ENCODE assay signal across 10 mouse cellular contexts in the genomic region with DNA sequence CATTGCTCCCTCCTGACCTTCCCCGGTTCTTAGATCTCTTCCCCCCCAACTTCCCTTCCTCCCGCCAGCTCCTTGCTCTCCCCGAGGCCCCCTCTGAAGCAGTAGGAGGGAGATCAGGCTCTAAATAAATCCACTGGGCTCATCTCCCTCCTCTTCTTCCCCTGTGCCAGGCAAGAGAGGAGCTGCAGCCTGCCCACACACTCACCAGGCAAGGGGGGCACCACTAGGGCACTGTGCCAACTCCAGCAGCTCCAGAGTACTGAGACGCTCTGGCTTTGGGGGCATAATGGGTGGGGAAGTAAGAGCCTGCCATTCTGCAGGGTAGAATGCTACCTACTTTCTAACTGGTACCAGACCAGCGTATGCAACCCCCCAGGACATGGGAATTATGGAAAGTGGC. TPM values are rescaled to one million over a fixed set of nuclear protein-coding genes. Genes with fewer than 3 reads are reported as not detected.
DNase-seq lines count a peak whose midpoint lies in the region; ATAC-seq and TF ChIP-seq lines count a peak whose summit lies in the region.
"Had no signal": no experiment of that assay in that cellular context is flagged by ENCODE, and none has a peak within 500 bp of the region (broad histone marks: within the 10 kb centered on the region; RNA-seq: fewer than 3 reads in every experiment).

No protein-coding gene starts in this region.

- H3K4me1 ChIP-seq in stomach, embryonic 15.5 days: peaks cover 38% of the 10 kb centered on the region
- H3K4me1 ChIP-seq in liver, postnatal 0 days (ENCODE audit: insufficient read depth): peaks cover 18% of the 10 kb centered on the region

- TF ChIP-seq EP300 in liver, postnatal 0 days (IDR thresholded peaks at IDR 0.05; ENCODE audit: low read depth): no peak

- peak; percentile 35 for DNase-seq in adrenal gland, postnatal 14 days
- no peak for DNase-seq in adrenal gland, postnatal 25 days
- DNase-seq in retina, postnatal 1 day: peak; percentile 66
- DNase-seq in retina, embryonic 14.5 days (ENCODE audit: low spot score): no peak
- DNase-seq in left cerebral cortex, postnatal 36 days (ENCODE audit: low spot score in 2 of 2): peak; percentile 71 to 74
- DNase-seq in liver, postnatal 0 days: no peak
- no peak for DNase-seq in spleen, adult 12 weeks (ENCODE audit: low spot score)
- DNase-seq: lung, postnatal 14 days had no signal

- peak overlapping the region; percentile 94; the same call in 1 of the 2 replicates for H3K4me2 ChIP-seq in stomach, embryonic 15.5 days
- H3K4me2 ChIP-seq in liver, postnatal 0 days (ENCODE audit: low read depth, low read length): no peak overlapping the region

- no peak for ATAC-seq in stomach, embryonic 15.5 days (ENCODE audit: insufficient read depth, low FRiP score, low read depth)
- ATAC-seq in liver, postnatal 0 days: no peak

- no peak overlapping the region for H3K27ac ChIP-seq in stomach, embryonic 15.5 days
- no peak overlapping the region for H3K27ac ChIP-seq in liver, postnatal 0 days (ENCODE audit: low read depth)

- H3K27me3 ChIP-seq in stomach, embryonic 15.5 days (replicated peaks): peaks cover 11% of the 10 kb centered on the region
- H3K27me3 ChIP-seq in liver, postnatal 0 days (ENCODE audit: insufficient read depth, low read length): peaks cover 77% of the 10 kb centered on the region

- no peaks in the 10 kb centered on the region for H3K9me3 ChIP-seq in stomach, embryonic 15.5 days
- H3K9me3 ChIP-seq in liver, postnatal 0 days (ENCODE audit: low read length): no peaks in the 10 kb centered on the region

- H3K36me3 ChIP-seq in stomach, embryonic 15.5 days: 0 out of 2 replicates have a peak, but pooled peaks cover 8% of the 10 kb centered on the region
- H3K36me3 ChIP-seq in liver, postnatal 0 days (replicated peaks; ENCODE audit: insufficient read depth, low read length): no peaks in the 10 kb centered on the region

- no peak overlapping the region for H3K9ac ChIP-seq in stomach, embryonic 15.5 days
- no peak overlapping the region for H3K9ac ChIP-seq in liver, postnatal 0 days (replicated peaks)

- TF ChIP-seq CTCF in liver, postnatal 0 days (IDR thresholded peaks at IDR 0.05; ENCODE audit: low read depth): no peak

- WGBS in stomach, embryonic 15.5 days: 46% methylated on average over 5 of the region's 5 CpGs
- WGBS in liver, postnatal 0 days (ENCODE audit: insufficient replicate concordance): 54% methylated on average over 5 of the region's 5 CpGs

- no peak overlapping the region for H3K4me3 ChIP-seq in stomach, embryonic 15.5 days (replicated peaks)
- H3K4me3 ChIP-seq in liver, postnatal 0 days (ENCODE audit: low read depth, low read length): no peak overlapping the region

- intact Hi-C loops in left cerebral cortex, postnatal 36 days (cut with DNase I): no loop called here

RNA-seq across cellular contexts. Expression of a gene that starts 5.9 kb away (rescaled TPM):
- total RNA-seq in adrenal gland, postnatal 14 days (2021): 12.0 and 18.2 TPM in 2 replicates
- total RNA-seq in adrenal gland, postnatal 25 days (2021): 12.6 and 14.3 TPM in 2 replicates
- 100 to 1,000 TPM; 273 to 276 TPM for total RNA-seq in left cerebral cortex, postnatal 36 days (2021)
- polyA plus RNA-seq in stomach, embryonic 15.5 days (2015; fragmentation: Nextera tagmentation; extraction: Ambion mirVana): 29.0 and 32.2 TPM in 2 replicates
- polyA plus RNA-seq in liver, postnatal 0 days (2015; fragmentation: Nextera tagmentation; extraction: Ambion mirVana): 0.38 and 0.58 TPM in 2 replicates
- total RNA-seq: hematopoietic stem cell, adult 5-6 weeks had no signal

RNA-seq across cellular contexts. Expression of a gene that starts 26.2 kb away (rescaled TPM):
- 85.2 and 87.5 TPM in 2 replicates for total RNA-seq in adrenal gland, postnatal 14 days (2021)
- total RNA-seq in adrenal gland, postnatal 25 days (2021): 76.1 and 88.7 TPM in 2 replicates
- total RNA-seq in left cerebral cortex, postnatal 36 days (2021): 10 to 100 TPM; 80.2 to 82.7 TPM
- 22.9 and 26.8 TPM in 2 replicates for polyA plus RNA-seq in stomach, embryonic 15.5 days (2015; fragmentation: Nextera tagmentation; extraction: Ambion mirVana)
- polyA plus RNA-seq in liver, postnatal 0 days (2015; fragmentation: Nextera tagmentation; extraction: Ambion mirVana): 4.7 and 9.2 TPM in 2 replicates

RNA-seq across cellular contexts. Expression of a gene that starts 26.6 kb away (rescaled TPM):
- total RNA-seq in adrenal gland, postnatal 14 days (2021): 73.8 and 86.1 TPM in 2 replicates
- total RNA-seq in adrenal gland, postnatal 25 days (2021): 42.7 and 48.9 TPM in 2 replicates
- 10 to 100 TPM; 41.5 to 58.4 TPM for total RNA-seq in left cerebral cortex, postnatal 36 days (2021)
- polyA plus RNA-seq in stomach, embryonic 15.5 days (2015; fragmentation: Nextera tagmentation; extraction: Ambion mirVana): 21.9 and 22.5 TPM in 2 replicates
- 5.3 and 7.7 TPM in 2 replicates for polyA plus RNA-seq in liver, postnatal 0 days (2015; fragmentation: Nextera tagmentation; extraction: Ambion mirVana)

RNA-seq across cellular contexts. Expression of a gene that starts 40.7 kb away (rescaled TPM):
- 2.1 and 3.6 TPM in 2 replicates for total RNA-seq in adrenal gland, postnatal 14 days (2021)
- total RNA-seq in adrenal gland, postnatal 25 days (2021): 1.5 TPM in 2 replicates
- total RNA-seq in left cerebral cortex, postnatal 36 days (2021): 10 to 100 TPM; 29.4 to 32.6 TPM
- polyA plus RNA-seq in stomach, embryonic 15.5 days (2015; fragmentation: Nextera tagmentation; extraction: Ambion mirVana): 1.3 and 1.4 TPM in 2 replicates
- 0.94 and 1.2 TPM in 2 replicates for polyA plus RNA-seq in liver, postnatal 0 days (2015; fragmentation: Nextera tagmentation; extraction: Ambion mirVana)

Comparison
In these comparisons a context has a peak if more than half of its experiments do, and no peak if none do; other contexts are left out.
1. DNase-seq: peak in adrenal gland, postnatal 14 days (single experiment), retina, postnatal 1 day (single experiment) and left cerebral cortex, postnatal 36 days (2 of 2); none in adrenal gland, postnatal 25 days (single experiment), retina, embryonic 14.5 days (single experiment), liver, postnatal 0 days (single experiment) and spleen, adult 12 weeks (single experiment).
2. RNA of a gene that starts 5.9 kb away (total RNA-seq): 273 to 276 TPM in left cerebral cortex, postnatal 36 days; 12.6 to 14.3 TPM in adrenal gland, postnatal 25 days and 12.0 to 18.2 TPM in adrenal gland, postnatal 14 days; every median in the first group is over 10 times any median in the second.